Mouse (Mus musculus) right cerebral cortex, adult 18-20 months (tissue): ENCODE data around the gene Opcml.

Experiments used
- DNase-seq: peaks from one replicate; pipeline ENCODE4 v3.0.0; 2022; ENCODE audit warnings: mixed read lengths

The Opcml gene

DNA sequence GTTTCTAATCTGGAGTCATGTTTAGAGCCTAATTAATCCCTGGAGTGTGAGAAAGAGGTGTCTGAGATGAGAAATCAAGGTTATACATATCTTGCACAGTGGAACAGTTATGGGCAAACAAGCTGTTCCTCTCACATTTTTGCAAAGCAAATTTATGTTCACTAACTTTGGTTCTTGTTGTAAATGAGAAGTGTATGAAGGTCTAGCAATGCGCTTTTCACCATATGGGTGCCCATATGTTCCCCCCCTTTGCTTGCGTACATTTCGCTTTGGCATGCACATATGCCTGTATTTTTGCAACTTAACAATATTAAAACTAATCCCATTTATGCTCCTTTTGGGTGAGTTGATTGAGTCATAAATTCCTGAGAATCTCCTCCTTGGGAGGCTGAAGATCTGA lies 1031.5 kb downstream of the Opcml start:
- DNase-seq: peak; percentile 81

DNA sequence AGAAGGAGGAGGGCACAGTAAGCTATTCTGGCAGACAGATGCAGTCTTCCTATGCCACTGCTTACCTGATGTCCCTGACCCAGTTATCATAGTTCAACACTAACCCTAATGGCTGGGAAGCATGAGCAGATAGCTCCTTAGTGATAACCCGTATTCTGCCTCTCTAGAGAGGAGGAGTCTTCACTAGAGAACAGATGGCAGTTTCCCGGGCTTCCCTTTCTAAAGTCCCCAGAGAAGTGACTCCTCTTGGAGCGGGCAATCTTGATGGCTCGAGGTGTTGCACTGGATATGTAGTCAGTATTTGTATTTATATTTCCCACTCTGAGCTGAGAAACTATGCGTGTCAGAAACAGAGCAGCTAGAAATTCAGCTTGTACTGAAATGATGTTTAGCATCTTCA lies 1031.9 kb downstream of the Opcml start:
- peak; percentile 31 for DNase-seq

DNA sequence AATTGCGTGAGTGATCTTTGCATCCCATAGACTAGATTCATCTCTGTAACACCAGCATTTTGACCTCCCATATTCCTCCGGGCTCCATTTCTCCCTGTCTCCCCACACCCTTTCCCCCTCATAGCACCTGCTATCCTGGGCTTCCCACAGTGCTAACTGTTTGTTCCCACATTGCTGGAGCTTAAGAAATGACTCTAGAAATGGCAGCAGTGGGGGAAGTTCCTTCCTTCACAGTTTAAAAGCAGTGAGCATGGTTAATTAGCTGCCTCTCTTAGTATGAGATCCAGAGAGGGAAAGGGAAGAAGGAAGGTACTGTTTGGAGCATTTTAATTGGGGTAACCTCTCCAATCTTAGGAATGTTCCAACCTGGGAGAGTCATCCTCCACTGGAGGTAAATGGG lies 1035.2 kb downstream of the Opcml start:
- DNase-seq: peak; percentile 61

DNA sequence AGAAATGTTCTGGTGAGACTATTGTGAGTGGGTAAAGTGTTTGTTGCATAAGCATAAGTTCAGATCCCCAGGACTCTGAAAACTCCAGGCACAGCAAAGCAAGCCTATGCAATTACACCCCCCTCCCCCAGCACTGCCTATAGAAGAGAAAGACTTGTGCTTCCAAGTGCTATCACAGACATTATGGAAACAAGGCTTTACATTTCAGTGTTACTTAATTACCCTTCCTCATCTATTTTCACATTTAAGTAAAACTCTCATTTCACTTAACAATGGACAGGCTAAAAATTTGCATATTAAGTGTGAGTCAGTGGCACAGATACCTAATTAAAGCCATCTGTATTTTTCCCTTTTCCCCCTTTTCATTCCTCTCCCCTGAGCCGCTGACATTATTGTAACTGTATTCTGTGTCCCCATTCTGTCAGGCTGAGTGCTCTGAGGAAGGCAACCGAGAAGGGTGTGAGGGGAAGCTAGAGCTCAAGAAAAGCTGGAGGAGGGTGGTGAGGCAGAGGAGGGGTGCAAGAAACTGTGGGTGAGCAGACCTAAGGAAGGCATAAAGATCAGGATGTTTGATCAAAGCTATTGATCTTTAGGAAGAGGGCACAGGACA lies 1055.5 kb downstream of the Opcml start:
- no peak for DNase-seq

DNA sequence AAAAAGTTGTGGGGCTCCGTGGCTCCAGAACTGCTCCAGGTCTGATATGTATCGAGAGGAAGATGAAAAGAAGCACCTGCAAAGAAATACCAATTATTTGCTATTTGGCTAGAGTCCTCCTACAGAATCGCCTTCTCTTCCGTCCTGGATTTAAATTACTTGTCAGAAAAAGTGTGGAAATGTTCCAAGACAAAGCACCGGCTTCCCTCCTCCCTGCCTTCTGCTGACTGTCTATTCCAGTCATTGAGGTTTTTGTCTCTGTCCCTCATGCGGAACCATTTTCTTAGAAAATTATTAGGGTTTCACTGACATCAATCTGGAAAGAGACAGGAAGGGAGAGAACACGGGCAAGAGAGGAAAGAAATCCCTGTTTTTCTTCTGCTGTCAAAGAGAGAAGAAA lies 1065.3 kb downstream of the Opcml start:
- DNase-seq: peak; percentile 32

DNA sequence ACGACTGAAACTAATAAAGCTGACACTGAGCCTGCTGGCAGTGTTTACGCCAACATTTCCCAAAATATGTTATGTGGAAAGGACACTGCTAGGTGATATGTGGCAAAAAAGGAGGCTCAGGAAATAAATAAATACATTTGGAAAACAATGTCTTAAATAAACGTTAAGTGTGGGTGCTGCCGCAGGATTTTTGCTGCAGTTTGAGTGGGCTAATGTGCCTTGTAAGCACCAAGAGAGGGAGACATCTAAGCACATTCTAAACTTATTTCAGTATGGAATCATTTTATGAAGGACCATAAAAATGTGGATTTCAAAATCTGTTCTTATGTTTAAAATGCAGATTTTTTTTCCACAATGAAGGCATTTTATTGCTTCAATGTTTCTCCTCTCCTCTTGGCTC lies 1071.4 kb downstream of the Opcml start:
- DNase-seq: no peak

DNA sequence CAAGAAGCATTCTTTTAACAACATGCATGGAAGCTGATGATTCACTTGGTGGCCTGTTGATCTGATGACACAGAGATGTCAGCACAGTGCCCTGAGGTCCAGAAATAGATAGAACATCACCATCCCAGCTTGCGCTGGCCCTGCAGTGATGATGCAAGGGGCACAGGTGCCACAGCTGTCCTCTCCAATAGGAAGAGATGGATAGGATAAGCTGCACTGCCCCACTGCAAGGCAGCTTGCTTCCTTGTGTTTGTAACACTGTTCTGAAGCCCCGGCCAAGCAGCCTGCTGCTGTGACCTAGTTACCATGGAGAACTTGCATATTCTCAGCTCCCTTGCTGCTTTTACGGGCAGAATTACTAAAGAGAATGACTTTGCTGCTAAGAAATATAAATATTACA lies 1076.7 kb downstream of the Opcml start:
- peak; percentile 46 for DNase-seq

DNA sequence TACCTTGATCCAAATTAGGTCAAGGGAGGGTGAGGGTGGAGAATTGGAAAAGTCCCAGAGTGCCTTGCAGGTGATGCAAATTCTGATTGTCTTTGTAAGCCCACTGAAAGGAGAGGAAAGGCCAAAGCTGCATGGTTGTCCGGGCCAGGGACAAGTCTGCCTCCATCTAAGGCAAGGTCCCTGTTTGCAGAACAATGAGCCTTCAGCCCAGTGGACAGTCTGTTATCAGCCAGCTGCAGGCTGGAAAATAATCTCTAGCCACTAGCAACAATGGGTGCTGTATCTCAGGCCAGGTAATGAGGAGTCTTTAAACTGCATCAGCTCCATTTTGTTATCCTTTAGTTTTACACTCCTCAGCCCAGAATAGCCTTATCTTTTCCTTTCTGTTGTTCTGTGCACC lies 1079.9 kb downstream of the Opcml start:
- DNase-seq: no peak

DNA sequence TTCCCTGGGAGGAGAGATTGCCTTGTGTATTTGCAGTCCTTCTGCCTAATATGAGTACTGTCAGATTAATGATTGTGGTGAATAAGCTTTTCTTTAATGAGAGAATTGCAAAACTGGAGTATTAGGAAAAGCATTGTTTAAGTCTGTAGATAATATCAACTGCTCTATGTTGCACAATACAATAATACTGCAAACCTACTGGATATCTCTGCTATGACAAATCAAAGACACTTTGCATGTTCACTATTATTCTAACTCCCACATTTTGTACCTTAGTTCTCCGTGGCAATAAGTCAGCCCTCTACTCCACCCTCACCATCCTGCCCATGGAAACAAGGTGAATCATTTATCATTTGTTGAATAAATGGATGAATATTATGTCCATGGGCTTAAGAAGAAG lies 1092.0 kb downstream of the Opcml start:
- DNase-seq: no peak

DNA sequence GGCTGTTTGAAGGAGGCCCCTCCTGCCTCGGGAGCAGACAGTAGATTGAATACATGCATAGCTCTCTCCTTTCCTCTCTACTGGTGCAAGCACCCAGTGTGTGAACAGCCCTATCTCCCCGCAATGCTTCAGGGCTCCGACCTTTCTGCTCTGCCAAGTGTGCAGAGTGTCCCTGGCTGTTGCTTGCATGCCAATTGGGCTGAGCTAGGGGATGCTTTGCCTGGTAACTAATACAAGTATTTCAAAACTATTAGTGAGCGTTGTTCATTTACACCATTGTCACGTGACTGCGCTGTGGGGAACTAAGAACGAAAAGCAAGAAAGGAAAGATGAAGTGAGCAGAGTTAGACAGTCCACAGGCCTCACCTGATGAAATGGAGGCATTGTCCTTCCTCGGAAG lies 1101.0 kb downstream of the Opcml start:
- no peak for DNase-seq

DNA sequence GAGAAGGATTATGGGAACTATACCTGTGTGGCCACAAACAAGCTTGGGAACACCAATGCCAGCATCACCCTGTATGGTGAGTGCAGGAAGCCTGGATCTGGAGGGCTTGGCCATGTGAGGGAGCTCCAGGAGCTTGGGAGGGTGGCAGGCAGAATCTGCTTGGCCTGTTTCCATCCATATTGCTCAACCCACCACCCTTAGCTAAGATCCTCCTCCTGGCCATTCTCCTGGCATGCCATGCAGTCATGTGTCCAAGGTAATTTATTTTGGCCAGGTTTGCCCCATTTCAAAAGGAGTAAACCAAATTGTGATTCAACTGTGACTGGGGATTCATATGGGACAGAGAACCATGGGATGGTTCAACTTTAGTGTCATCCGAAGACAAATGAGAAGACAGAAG lies 1112.7 kb downstream of the Opcml start:
- DNase-seq: no peak

DNA sequence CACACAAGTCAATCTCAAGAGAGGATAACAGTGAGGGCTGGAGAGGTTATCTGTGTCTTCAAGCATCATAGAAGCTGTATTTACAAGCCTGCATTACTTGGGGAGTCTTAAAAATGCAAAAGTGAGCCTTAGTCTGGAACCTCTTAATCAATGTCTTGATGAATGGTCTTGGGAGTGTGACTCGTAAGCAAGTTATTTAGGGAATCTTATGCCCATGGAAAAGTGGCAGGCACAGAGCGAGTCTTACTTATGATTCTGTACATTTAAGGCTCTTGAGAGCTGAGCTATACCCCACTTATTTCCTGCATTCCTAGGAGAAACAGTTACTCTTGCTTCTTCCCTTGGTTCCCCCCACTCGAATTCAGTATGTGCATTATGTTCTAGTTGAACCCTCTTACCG lies 1119.2 kb downstream of the Opcml start:
- DNase-seq: no peak

DNA sequence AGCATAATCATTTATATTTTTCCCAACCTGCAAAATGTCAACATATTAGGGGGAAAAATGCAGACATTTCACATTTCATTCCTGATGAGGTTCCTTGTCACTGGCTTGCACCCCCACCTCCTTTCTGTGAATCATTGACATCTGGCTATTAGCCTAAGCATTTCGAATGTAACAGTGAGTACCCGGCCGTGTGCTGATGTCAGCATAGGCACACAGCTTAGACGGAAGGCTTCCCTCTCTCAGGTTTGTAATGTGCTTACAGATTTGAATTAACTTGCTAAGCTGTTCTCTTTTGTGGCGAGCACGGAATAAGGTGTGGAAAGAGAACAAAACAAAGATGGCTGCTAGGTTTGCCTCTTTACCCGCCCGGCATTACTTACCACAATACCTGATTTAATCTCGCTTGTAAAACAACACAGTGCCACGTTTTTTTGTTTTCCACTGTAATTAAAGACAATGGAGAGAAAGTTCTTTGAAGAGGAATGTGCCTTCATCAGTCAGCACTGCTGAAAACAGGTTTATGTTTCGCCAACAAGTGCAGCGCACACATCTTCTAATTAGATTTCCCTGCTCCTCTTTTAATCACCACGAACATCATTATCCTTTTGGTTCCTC lies 1121.1 kb downstream of the Opcml start:
- no peak for DNase-seq

DNA sequence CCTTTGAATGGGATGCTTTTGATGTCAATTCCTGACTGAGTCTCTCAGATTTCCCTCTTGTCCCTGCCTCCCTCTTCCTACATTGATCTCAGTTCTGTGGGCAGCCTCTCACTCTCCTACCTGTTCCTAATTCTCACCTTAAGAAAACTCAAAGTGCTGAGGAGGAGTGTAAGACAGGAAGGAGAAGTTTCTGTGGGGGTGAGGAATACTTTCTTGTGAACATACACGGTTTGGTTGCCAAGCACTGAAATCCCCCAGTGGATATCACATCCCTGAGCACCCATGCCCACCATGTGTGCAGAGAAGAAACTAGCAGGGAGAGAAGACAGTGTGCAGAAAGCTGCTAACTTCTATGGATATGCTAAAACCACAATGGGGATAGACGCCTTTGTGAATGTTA lies 1141.5 kb downstream of the Opcml start:
- peak; percentile 54 for DNase-seq

DNA sequence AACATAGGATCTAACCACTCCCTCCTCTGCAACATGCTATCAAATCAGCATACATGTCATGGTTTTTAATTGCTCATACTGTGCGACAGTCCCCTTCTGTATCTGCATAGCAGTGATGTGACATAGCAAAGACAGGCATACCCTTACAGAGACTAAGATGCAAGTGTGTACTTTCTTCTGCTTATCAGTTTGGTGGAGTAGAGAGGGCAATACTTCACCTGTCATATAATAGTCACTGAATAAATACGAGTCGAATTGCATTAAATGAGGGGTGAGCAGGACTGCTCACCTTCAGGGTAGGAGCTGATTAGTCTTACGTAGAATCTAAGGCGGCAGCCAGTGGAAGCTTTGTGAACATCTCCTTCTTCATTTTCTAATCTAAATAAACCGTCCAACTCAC lies 1146.6 kb downstream of the Opcml start:
- DNase-seq: no peak

DNA sequence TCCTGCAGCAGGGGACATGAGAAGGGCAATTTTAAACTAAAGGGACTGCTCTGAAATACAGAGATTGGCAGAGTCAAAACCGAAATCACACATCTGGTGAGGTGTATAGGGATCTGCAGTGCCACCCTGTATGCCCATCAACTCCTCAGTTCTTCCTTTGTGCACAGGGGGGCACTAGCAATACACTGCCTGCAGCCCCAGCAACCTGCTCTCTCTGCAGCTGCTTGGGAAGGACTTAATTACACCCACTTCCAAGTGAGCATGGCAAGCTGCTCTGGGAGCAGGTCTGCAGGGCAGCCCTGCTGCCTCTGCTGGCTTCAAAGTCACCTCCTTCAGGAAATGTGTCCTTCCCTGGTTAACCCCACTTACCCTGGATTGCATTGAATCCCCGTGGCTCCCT lies 1147.4 kb downstream of the Opcml start:
- peak; percentile 38 for DNase-seq

DNA sequence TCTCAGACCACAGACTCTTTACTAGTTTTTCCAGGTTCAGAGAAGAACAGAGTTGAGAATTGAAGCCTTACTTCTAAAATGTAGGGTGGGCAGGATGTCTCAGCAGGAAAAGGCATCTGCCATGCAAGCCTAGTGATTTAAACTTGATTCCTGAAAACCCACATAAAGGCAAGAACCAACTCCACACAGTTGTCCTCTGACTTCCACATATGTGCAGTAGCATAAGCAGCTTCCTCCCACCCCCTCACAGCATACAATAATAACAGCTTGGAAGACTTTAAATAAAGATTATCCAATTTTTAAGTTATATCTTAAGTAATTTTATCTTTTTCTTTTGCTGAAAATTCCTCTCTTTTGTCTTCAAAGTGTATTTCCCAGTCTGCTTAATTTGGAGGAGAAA lies 1150.3 kb downstream of the Opcml start:
- no peak for DNase-seq

DNA sequence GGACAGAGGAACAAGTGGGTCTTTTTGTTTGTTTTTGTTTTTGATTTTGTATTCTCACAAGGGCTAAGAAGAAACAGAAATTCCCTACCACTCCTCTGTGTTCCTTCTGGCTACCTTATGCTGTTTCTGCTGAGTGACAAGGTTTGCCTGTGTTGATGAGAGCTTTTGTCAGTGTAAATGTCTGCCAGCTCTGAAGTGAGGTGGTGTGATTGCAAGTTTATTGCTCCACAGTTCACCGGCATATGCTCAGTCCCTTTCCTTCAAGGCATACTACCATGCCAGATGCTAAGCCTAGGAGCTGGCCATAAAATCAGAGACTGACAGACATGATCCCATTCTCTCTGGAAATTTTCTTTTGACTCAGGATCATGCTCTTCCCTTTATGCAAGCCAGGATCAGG lies 1178.9 kb downstream of the Opcml start:
- DNase-seq: no peak
